Mouse (Mus musculus) intestine, embryonic 15.5 days (tissue): ENCODE measurements around the gene Suclg2. TPM values are rescaled to one million over a fixed set of nuclear protein-coding genes. Genes with fewer than 3 reads are reported as not detected.
A peak's percentile ranks its signal among the peaks of the same experiment; 100 is the strongest.

Experiments
- ATAC-seq: fragments of 200-750 bp; cut with Nextera tagmentation; 2 replicates; pipeline ENCODE4 v1.8.0; 2017; ENCODE audit warnings: moderate TSS enrichment, moderate library complexity
- H3K27ac ChIP-seq: fragments of 300-500 bp; sonication (generic); 2 replicates; pipeline ENCODE4 v1.5.1; 2015; ENCODE audit warnings: mild to moderate bottlenecking, inconsistent platforms
- H3K27me3 ChIP-seq: fragments of 300-500 bp; sonication (generic); replicated peaks from 2 replicates; pipeline ENCODE4 v1.6.1; 2015; ENCODE audit warnings: inconsistent platforms
- H3K36me3 ChIP-seq: fragments of 300-500 bp; sonication (generic); 2 replicates; pipeline ENCODE4 v1.6.1; 2015; ENCODE audit warnings: inconsistent platforms
- H3K4me1 ChIP-seq: fragments of 300-500 bp; sonication (generic); replicated peaks from 2 replicates; pipeline ENCODE4 v1.6.1; 2015; ENCODE audit warnings: inconsistent platforms
- H3K4me2 ChIP-seq: fragments of 300-500 bp; sonication (generic); replicated peaks from 2 replicates; pipeline ENCODE4 v1.6.1; 2015; ENCODE audit warnings: mild to moderate bottlenecking, inconsistent platforms
- H3K4me3 ChIP-seq: fragments of 300-500 bp; sonication (generic); replicated peaks from 2 replicates; pipeline ENCODE4 v1.5.1; 2015; ENCODE audit warnings: inconsistent platforms
- H3K9ac ChIP-seq: fragments of 300-500 bp; sonication (generic); 2 replicates; pipeline ENCODE4 v1.6.1; 2015; ENCODE audit warnings: inconsistent platforms
- H3K9me3 ChIP-seq: fragments of 300-500 bp; sonication (generic); 2 replicates; pipeline ENCODE4 v1.6.1; 2016; ENCODE audit warnings: inconsistent platforms
- WGBS: fragments of 180-500 bp; shearing (Covaris S2); methylation state at CpG from one replicate; pipeline ENCODE4 v1.1.7; 2015; 5-methylcytosine and 5-hydroxymethylcytosine counted together
- polyA plus RNA-seq: library from polyadenylated mRNA; unstranded; fragments of >200 nt; fragmentation: Nextera tagmentation; extraction: Ambion mirVana; gene quantifications from 2 replicates; pipeline ENCODE4 v1.2.1, GENCODE M21; 2015

Suclg2 gene
- 110 and 116 TPM in 2 replicates for polyA plus RNA-seq

- Histone ChIP-seq H3K27me3 (no peaks in the 10 kb centered on the region), H3K9me3 (no peaks in the 10 kb centered on the region), H3K9ac (peak within 1 kb of the TSS; percentile 91), H3K4me1 (0 out of 2 replicates have a peak, but pooled peaks cover 13% of the 10 kb centered on the region), H3K4me3 (peak within 1 kb of the TSS; percentile 90), H3K4me2 (peak within 1 kb of the TSS; percentile 90), H3K27ac (peak within 1 kb of the TSS; percentile 79), H3K36me3 (no peaks in the 10 kb centered on the region)
- ATAC-seq, result peak; percentile 95
- under 1% methylated on average over 62 of the region's 74 CpGs for WGBS
Measured at GRCm38 (mm10) chr6:95718031-95718968, at the start of gene Suclg2. TSS of gene Suclg2 (minus strand) at chr6:95718800.

GRCm38 (mm10) chr6:95766566-95766965 lies 48.0 kb upstream of the Suclg2 start:
- H3K27ac ChIP-seq, result no peak overlapping the region
- 74% methylated on average over 4 of the region's 4 CpGs for WGBS
- no peak overlapping the region for H3K9ac ChIP-seq
- no peak overlapping the region for H3K4me3 ChIP-seq
- no peaks in the 10 kb centered on the region for H3K4me1 ChIP-seq
- no peaks in the 10 kb centered on the region for H3K36me3 ChIP-seq
- H3K27me3 ChIP-seq, result no peaks in the 10 kb centered on the region
- H3K4me2 ChIP-seq, result no peak overlapping the region
- ATAC-seq, result no peak
- no peaks in the 10 kb centered on the region for H3K9me3 ChIP-seq

- Histone ChIP-seq H3K27ac (no peak overlapping the region), H3K27me3 (no peaks in the 10 kb centered on the region), H3K4me1 (no peaks in the 10 kb centered on the region), H3K9me3 (no peaks in the 10 kb centered on the region), H3K36me3 (no peaks in the 10 kb centered on the region), H3K4me2 (no peak overlapping the region), H3K9ac (no peak overlapping the region), H3K4me3 (no peak overlapping the region)
- ATAC-seq, result no peak
- WGBS, result 78% methylated on average over 10 of the region's 10 CpGs
Measured at GRCm38 (mm10) chr6:95759558-95760172, 41.1 kb upstream of the Suclg2 start.

- no peaks in the 10 kb centered on the region for H3K4me1 ChIP-seq
- no peak overlapping the region for H3K4me2 ChIP-seq
- no peak for ATAC-seq
- H3K9me3 ChIP-seq, result no peaks in the 10 kb centered on the region
- no peak overlapping the region for H3K27ac ChIP-seq
- WGBS, result 88% methylated on average over 4 of the region's 4 CpGs
- H3K9ac ChIP-seq, result no peak overlapping the region
- H3K27me3 ChIP-seq, result no peaks in the 10 kb centered on the region
- no peaks in the 10 kb centered on the region for H3K36me3 ChIP-seq
- no peak overlapping the region for H3K4me3 ChIP-seq
Measured at GRCm38 (mm10) chr6:95742378-95742777, 23.8 kb upstream of the Suclg2 start.

- ATAC-seq, result no peak
- Histone ChIP-seq H3K4me2 (no peak overlapping the region), H3K4me1 (no peaks in the 10 kb centered on the region), H3K27me3 (no peaks in the 10 kb centered on the region), H3K4me3 (no peak overlapping the region), H3K9ac (no peak overlapping the region), H3K9me3 (no peaks in the 10 kb centered on the region), H3K36me3 (no peaks in the 10 kb centered on the region), H3K27ac (no peak overlapping the region)
- WGBS, result 49% methylated on average over 11 of the region's 11 CpGs
Measured at GRCm38 (mm10) chr6:95731570-95732367, 13.2 kb upstream of the Suclg2 start.

GRCm38 (mm10) chr6:95729399-95729798 lies 10.8 kb upstream of the Suclg2 start:
- 74% methylated on average over 5 of the region's 5 CpGs for WGBS
- no peaks in the 10 kb centered on the region for H3K27me3 ChIP-seq
- H3K4me2 ChIP-seq, result no peak overlapping the region
- no peak overlapping the region for H3K9ac ChIP-seq
- no peaks in the 10 kb centered on the region for H3K36me3 ChIP-seq
- H3K9me3 ChIP-seq, result no peaks in the 10 kb centered on the region
- no peak for ATAC-seq
- no peaks in the 10 kb centered on the region for H3K4me1 ChIP-seq
- no peak overlapping the region for H3K27ac ChIP-seq
- no peak overlapping the region for H3K4me3 ChIP-seq

GRCm38 (mm10) chr6:95725281-95725680 lies 6.7 kb upstream of the Suclg2 start:
- WGBS, result 63% methylated on average over 6 of the region's 6 CpGs
- no peak overlapping the region for H3K9ac ChIP-seq
- no peaks in the 10 kb centered on the region for H3K9me3 ChIP-seq
- no peaks in the 10 kb centered on the region for H3K36me3 ChIP-seq
- H3K27ac ChIP-seq, result no peak overlapping the region
- no peak for ATAC-seq
- no peaks in the 10 kb centered on the region for H3K27me3 ChIP-seq
- H3K4me1 ChIP-seq, result no peaks in the 10 kb centered on the region
- no peak overlapping the region for H3K4me3 ChIP-seq
- H3K4me2 ChIP-seq, result no peak overlapping the region

GRCm38 (mm10) chr6:95723361-95723760 lies 4.8 kb upstream of the Suclg2 start:
- Histone ChIP-seq H3K4me1 (0 out of 2 replicates have a peak, but pooled peaks cover 4% of the 10 kb centered on the region), H3K27ac (no peak overlapping the region), H3K4me3 (no peak overlapping the region), H3K9me3 (no peaks in the 10 kb centered on the region), H3K36me3 (no peaks in the 10 kb centered on the region), H3K4me2 (no peak overlapping the region), H3K9ac (no peak overlapping the region), H3K27me3 (no peaks in the 10 kb centered on the region)
- no peak for ATAC-seq
- WGBS, result 89% methylated on average over 6 of the region's 6 CpGs

- no peak for ATAC-seq
- H3K36me3 ChIP-seq, result no peaks in the 10 kb centered on the region
- H3K4me2 ChIP-seq, result no peak overlapping the region
- 96% methylated on average over 3 of the region's 3 CpGs for WGBS
- H3K4me1 ChIP-seq, result 0 out of 2 replicates have a peak, but pooled peaks cover 7% of the 10 kb centered on the region
- no peak overlapping the region for H3K9ac ChIP-seq
- no peak overlapping the region for H3K4me3 ChIP-seq
- H3K27me3 ChIP-seq, result no peaks in the 10 kb centered on the region
- H3K27ac ChIP-seq, result no peak overlapping the region
- H3K9me3 ChIP-seq, result no peaks in the 10 kb centered on the region
Measured at GRCm38 (mm10) chr6:95719791-95720190, 1.2 kb upstream of the Suclg2 start.

GRCm38 (mm10) chr6:95718969-95719333 lies 351 bp upstream of the Suclg2 start:
- no peak overlapping the region for H3K27ac ChIP-seq
- H3K9ac ChIP-seq, result no peak overlapping the region
- ATAC-seq, result peak; percentile 64

GRCm38 (mm10) chr6:95717071-95717470 lies 1.5 kb downstream of the Suclg2 start:
- no peak overlapping the region for H3K4me3 ChIP-seq
- no peaks in the 10 kb centered on the region for H3K36me3 ChIP-seq
- 0 out of 2 replicates have a peak, but pooled peaks cover 18% of the 10 kb centered on the region for H3K4me1 ChIP-seq
- no peak overlapping the region for H3K27ac ChIP-seq
- whole genome bisulfite sequencing, result 75% methylated on average over 3 of the region's 3 CpGs
- H3K27me3 ChIP-seq, result no peaks in the 10 kb centered on the region
- no peak for ATAC-seq
- H3K9ac ChIP-seq, result no peak overlapping the region
- H3K9me3 ChIP-seq, result no peaks in the 10 kb centered on the region
- H3K4me2 ChIP-seq, result no peak overlapping the region

More at GRCm38 (mm10) chr6:95718969-95719333, 351 bp upstream of the Suclg2 start:
- no peaks in the 10 kb centered on the region for H3K36me3 ChIP-seq
- no CpG with 5 or more reads among the region's 1 CpGs for WGBS
- H3K9me3 ChIP-seq, result no peaks in the 10 kb centered on the region
- H3K4me2 ChIP-seq, result peak overlapping the region; percentile 90
- H3K27me3 ChIP-seq, result no peaks in the 10 kb centered on the region
- H3K4me3 ChIP-seq, result peak overlapping the region; percentile 90
- H3K4me1 ChIP-seq, result 0 out of 2 replicates have a peak, but pooled peaks cover 7% of the 10 kb centered on the region

- 92% methylated on average over 5 of the region's 5 CpGs for WGBS
- Histone ChIP-seq H3K9ac (no peak overlapping the region), H3K4me1 (0 out of 2 replicates have a peak, but pooled peaks cover 18% of the 10 kb centered on the region), H3K27ac (no peak overlapping the region), H3K36me3 (no peaks in the 10 kb centered on the region), H3K4me3 (no peak overlapping the region), H3K9me3 (no peaks in the 10 kb centered on the region), H3K27me3 (no peaks in the 10 kb centered on the region), H3K4me2 (no peak overlapping the region)
- ATAC-seq, result no peak
Measured at GRCm38 (mm10) chr6:95716476-95716875, 2.1 kb downstream of the Suclg2 start.
